Mouse (Mus musculus) liver, adult 2 months (tissue): ENCODE measurements around the gene Sntb2.

ENCODE experiments used
- CTCF ChIP-seq: fragments of 200-500 bp; IDR thresholded peaks from 2 replicates; pipeline ENCODE4 v1.5.1; 2011; ENCODE audit warnings: low read depth, low read length, control low read depth
- POLR2A ChIP-seq: fragments of 200-500 bp; IDR thresholded peaks from 2 replicates; pipeline ENCODE4 v1.6.1; 2011; ENCODE audit warnings: low read length, control low read depth; ENCODE audit not compliant: insufficient read depth; ENCODE audit errors: extremely low read depth

- no peak for TF ChIP-seq CTCF
- peak; percentile 49; the same call in 1 of the 2 replicates for TF ChIP-seq POLR2A
Observed at GRCm38 (mm10) chr8:107056076-107056972, 120.8 kb downstream of the Sntb2 start, which contains the start of the genes Cog8 and Nip7.
